Mouse (Mus musculus) left cerebral cortex, adult 18-20 months (tissue): ENCODE results near the gene Spats2. TPM values are rescaled to one million over a fixed set of nuclear protein-coding genes. Genes with fewer than 3 reads are reported as not detected.
"Not testable (repeated sequence)": the region's sequence is repeated elsewhere in the genome, so short reads cannot be mapped to it uniquely, and the experiment has no call there.

Experiments
- DNase-seq, 2 experiments: peaks; one replicate each; pipeline ENCODE4 v3.0.0; 2021 to 2022; ENCODE audit warnings: low spot score in 2 of 2, mixed read lengths in 1 of 2
- total RNA-seq, 2 experiments: library from RNA; stranded (reverse); gene quantifications; 2 replicates each; pipeline ENCODE4 v1.2.3; 2021

Spats2 gene
- total RNA-seq, 2 experiments from 2014 or later: 32.5 to 33.5 TPM

DNA sequence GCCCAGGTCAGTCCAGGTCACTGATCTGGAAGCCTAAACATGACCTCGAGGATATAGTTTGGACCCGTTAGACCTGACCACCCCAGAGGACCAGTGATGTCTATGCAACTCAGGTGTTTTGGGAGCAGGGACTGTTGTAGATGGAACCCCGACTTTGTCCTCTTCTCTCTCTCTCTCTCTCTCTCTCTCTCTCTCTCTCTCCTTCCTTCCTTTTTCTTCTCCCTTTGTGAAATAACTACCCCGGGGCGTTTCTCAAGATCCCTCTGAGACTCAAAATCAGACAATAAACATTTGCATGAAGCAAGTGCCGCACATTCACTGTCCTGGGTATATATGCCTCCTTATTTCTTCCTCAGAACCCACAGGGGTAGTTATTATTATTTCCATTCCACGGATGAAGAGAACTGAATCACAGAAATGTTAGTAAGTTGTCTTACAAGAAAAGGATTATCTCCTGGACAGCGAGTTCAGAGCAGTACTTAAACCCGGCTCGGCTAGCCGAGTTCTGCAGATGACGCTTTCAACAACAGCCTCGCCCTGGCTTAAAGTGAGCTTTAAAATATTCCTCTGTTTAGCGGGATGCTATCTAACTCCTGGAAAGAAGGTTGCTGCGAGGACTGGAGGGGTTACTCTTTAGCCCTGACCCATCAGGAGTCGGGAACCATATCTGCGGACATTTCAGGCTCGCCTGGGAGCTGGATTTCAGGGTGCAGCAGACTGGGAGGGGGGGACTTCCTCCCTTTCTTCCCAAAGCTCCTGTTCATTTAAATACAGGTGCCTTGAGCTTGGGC is 97.3 kb downstream of the Spats2 start:
- DNase-seq: no peak

DNA sequence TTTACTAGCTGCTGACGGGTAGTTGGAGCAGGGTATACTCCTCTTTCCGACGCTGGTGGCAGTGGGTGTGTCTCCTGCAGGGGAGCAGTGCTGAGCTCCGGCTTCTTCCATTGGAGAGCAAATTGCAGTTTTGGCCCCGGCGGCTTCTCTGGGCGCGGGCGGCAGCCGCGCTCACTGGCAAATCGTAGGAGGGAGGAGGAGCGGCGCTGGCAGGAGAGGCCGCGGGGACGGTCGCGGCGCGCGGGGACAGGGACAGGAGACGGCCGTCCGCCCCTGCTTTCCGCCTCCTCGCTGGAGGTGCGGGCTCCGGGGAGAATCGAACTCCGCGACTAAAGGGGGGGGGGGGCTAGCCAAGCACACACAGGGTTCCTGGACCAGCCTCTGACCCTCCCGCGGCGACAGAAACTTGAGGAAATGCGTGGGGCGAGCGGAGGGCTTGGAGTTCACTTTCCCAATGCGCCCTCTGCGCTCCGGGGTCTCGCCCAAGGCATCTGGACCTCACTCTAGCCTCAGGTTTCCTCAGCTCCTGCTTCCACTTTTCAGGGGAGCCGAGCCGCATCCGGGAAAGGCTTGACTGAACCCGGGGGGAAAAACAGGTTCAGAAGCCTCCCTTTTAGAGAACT is 98.0 kb downstream of the Spats2 start:
- DNase-seq: peak; percentile 73 to 89

DNA sequence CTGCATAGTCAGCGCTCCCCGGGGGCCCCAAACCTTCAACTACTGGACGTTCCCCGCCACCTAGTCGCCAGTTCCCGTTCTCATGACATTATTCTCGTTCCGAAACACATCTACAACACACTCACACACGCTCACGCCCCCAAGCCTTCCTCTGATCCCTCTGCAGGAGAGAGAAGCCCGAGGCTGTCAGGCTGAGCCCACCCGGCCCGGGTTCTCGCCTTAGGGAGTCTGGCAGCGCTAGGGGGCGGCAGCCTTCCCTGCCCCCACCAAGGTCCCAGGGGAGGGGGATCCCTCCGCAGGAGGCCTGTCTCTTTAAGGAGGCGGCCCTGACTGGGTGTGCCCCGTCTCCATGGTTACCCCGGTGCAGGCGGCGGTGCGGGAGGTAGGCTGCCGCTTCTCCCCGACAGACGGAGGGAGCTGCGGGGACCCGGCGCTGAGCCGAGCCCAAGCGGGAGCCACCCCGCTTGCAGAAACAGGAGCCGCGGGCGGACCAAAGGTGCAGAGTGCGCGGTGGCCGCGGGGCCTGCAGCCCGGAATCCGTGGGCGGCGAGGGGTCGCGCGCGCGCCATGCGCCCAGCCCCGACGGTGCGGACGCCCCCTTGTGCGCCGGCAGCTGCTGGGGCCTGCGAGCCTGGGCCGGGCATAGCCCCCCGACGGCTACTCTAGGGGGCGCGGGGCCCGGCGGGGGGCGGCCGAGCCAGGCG is 98.6 kb downstream of the Spats2 start, which contains the start of gene Kcnh3:
TSS of gene Kcnh3 (plus strand) at position 654 of the 704 bp plus-strand sequence.
- DNase-seq: peak; percentile 77 to 83

DNA sequence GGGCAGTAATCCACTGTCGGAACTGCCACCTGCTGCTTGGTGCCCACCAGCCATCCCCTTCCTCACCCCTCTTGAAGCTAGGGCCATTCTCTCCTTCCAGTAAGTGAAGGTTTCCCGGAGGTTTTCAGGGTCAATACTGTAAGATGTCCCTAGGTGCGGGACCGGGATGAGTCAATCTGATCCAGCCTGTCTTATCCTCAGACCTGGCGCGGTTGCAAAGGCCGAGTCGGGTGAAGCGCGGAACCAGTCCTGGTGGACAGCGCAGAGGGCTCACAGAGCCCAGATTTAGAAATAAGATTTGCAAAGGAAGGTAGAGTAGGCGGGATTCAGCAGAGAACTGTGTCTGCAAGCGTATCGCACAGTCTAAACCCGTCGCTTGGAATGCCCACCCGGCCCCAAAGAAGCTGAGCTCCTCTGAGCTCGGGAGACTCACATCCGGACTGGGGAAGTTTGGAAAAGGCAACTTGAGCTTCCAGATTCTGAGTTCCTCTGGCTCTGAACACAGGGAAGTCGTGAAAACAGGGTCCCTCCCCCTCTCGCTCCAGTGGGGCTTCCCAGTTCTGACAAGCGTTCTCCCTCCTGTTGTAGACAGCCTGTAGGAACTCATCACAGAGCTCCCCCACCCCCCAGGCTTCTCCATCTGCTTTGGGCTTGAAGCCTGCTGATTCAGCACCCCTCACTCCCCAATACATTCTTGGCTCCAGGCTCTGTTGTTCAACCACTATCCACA is 99.5 kb downstream of the Spats2 start:
- DNase-seq: peak; percentile 54 to 69

DNA sequence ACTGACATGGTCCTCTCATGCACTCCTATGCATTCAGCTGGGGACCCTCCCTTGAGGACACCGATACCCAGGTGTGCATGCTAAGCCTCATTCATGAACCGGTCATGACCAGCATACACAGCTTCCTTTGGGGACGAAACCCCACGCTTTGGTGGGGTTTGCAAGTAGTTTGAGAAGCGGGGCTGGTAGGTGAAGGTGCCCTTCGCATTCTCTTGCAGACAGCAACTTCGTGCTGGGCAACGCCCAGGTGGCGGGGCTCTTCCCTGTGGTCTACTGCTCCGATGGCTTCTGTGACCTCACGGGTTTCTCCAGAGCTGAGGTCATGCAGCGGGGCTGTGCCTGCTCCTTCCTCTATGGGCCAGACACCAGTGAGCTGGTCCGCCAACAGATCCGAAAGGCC is 100.4 kb downstream of the Spats2 start:
- DNase-seq: no peak

DNA sequence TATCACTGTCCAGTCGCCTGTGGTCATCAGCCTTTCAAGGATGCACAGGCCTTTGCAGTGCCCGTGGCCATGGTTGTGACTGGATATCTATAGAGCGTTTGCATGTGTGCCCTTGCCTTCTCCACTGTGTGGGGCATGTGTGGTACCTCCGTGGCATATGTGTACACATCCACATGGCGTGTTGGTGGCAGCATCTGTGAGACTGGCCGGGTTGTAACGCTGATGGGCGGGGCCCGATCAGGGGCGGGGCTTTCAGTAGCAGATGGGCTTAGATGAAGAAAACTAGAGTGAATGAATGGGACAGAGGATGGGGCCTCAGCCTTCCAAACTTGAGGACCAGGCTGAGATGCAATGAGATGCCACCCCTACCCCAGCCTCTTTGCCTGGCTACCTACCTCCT is 106.3 kb downstream of the Spats2 start:
- no peak for DNase-seq

DNA sequence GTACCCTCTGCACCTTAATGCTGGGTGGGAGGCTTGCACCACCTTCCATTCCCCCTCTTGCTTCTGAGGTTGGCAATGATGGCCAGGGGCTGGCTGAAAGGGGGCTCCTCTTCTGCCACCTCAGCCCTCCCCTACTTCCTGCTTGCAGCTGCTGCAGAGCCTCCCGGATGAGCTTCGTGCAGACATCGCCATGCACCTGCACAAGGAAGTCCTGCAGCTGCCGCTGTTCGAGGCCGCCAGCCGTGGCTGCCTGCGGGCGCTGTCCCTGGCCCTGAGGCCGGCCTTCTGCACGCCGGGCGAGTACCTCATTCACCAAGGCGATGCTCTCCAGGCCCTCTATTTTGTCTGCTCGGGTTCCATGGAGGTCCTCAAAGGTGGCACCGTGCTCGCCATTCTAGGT is 108.0 kb downstream of the Spats2 start:
- no peak for DNase-seq

DNA sequence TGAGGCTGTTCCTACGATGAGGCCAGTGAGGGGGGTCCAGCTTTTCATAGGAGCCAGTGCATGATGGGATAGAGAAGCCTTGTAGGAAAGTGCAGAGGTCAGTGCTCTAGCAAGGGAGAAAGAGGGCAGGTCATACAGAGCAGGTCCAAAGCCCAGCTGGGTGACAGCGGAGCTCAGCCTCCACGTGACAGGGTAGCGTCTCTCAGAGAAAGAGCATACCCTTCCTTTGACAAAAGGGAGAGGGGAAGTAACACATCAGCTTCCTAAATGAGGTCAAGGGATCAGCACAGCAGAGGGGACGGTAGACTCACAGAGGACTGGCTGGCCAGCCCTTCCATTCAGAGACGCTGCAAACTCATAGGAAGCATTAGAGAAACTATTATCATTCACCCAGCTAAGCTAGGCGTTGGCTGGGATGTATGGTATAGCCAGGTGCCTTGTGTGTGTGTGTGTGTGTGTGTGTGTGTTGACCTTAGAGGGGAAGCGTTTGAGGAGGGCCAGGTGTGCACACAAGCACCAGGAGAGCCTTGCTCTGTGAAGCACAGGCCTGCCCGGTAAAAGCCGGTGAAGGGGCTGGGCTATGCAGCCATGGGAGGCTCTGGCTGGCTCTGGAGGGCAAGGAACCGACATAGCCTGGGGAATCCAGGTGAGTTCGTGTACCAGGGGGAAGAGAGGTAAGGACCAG is 108.8 kb downstream of the Spats2 start:
- no peak for DNase-seq

DNA sequence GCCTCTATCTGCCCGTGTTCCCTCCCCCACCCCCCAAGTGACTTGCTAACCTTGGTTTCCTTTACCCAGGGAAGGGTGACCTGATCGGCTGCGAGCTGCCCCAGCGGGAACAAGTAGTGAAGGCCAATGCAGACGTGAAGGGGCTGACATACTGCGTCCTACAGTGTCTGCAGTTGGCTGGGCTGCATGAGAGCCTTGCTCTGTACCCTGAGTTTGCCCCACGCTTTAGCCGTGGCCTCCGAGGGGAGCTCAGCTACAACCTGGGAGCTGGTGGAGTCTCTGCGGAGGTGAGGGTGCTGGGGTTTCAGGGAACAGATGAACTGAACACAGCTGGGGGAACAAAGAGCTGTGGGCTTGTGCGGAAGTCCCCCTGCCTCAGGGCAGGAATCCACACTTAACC is 112.3 kb downstream of the Spats2 start:
- no peak for DNase-seq

DNA sequence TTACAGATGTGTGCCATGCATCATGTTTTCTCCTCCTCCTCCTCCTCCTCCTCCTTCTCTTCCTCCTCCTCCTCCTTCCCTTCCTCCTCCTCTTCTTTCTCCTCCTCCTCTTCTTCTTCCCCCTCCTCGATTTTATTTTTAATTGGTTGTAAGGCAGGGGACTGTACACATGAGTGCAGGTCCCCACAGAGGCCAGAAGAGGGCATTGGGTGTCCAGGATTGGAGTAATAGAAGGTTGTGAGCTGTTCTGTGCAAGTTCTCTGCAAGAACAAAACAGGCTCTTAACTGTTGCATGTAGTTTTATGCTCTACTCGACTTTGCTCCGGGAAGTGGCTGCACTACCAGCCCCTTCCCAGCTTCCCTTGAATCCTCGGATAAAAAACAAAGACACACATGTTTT is 114.4 kb downstream of the Spats2 start:
- DNase-seq: no peak

DNA sequence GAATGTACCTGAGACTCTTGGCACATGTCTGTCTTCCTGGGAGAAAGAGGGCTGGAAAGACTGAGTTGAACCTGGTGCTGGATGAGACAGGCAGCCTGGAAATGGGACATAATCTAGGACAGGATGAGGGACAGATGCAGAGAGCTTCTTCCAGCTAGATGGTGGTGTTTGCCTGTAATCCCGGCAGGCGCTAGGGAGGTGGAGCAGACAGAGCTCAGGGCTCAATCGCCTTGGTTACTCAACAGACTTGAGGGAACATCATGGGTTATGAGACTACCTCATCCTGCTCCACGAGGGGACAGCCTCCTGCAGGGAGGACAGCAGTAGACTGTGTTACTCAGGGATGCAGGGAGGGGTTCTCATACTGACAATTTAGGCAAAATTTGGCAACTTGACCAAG is 115.5 kb downstream of the Spats2 start:
- no peak for DNase-seq

DNA sequence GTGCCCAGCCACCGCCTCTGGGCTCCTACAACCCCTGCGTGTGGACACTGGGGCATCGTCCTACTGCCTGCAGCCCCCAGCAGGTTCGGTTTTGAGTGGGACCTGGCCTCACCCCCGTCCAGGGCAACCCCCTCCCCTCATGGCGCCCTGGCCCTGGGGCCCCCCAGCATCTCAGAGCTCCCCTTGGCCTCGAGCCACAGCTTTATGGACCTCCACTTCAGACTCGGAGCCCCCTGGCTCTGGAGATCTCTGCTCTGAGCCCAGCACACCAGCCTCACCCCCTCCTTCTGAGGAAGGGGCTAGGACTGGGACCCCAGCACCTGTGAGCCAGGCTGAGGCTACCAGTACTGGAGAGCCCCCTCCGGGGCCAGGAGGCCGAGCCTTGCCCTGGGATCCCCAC is 116.3 kb downstream of the Spats2 start:
- no peak for DNase-seq

DNA sequence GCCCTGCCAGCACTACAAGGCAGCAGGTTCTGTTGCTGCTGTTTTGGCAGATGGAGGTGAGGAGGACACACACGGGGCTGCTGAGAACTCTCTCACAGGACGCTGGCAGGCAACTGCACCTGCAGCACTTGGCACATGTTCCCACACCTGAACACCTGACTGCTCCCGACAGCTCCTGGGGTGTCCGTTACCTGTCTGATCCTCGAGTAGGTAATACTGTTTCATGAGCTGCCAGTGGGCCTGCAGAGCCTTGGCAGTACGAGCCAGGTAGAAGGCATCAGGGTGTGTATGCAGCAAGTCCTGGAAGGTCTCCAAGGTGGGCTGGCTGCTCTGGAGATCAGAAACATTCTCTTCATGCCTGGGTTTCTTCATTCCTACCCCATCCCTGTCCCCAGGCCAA is 121.0 kb downstream of the Spats2 start:
- not testable (repeated sequence) for DNase-seq

DNA sequence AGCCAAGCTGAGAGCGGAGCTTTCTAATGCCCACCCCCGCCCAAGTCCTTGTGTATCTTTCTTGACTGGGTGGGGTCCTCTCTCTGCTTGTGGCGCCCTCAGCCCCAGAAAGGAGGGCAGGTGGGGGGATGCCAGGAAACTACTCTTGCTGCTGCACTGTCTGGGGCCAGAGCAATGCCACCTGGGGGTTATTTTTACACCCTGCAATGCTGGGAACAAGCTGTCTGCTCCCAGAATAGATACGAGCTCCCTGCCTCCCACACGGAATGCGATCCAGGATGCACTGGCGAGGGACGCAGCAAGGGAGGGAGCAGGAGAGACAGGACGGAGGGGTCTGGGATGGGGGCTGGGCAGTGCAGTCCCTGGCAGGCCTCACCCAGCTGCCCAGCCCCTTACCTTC is 123.3 kb downstream of the Spats2 start:
- DNase-seq: peak; percentile 82 to 90

DNA sequence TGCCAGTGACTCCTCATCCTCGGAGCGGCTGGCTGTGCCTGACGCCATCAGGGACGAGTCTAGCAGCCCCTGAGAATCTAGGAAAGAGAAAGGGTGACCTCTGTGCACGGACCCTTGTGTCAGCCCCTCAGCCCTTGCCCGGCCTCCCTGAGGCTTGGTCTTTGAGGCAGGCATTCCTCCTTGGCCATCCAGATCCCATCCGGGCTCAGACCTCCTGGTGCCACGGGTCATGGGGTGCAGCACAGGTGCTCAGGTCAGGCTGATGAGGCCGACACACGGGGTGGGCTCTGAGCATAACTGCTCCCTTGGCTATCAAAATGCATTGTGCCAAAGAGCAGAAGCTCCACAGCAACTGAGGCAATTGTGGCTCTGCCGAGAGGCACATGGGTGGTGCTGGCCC is 124.2 kb downstream of the Spats2 start:
- no peak for DNase-seq

DNA sequence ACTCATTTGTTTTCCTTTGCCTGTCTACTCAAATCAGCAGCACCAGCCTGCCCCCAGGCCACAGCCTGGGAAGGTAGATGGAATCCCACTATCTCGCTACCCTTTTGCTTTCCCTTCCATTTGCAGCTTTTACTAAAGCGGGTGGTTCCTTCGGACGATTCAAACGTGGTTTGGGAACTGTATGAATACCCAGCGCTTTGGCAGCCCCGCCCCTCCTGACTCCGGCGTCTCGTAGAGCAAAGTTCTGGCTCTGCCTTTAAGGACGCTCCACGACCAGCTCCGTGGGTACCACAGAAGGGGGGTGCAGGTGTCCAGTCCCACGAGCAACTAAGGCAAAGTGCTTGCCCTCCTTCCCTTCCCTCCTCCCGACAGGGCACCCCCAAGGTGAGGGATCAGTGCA is 125.4 kb downstream of the Spats2 start:
- not testable (repeated sequence) for DNase-seq

DNA sequence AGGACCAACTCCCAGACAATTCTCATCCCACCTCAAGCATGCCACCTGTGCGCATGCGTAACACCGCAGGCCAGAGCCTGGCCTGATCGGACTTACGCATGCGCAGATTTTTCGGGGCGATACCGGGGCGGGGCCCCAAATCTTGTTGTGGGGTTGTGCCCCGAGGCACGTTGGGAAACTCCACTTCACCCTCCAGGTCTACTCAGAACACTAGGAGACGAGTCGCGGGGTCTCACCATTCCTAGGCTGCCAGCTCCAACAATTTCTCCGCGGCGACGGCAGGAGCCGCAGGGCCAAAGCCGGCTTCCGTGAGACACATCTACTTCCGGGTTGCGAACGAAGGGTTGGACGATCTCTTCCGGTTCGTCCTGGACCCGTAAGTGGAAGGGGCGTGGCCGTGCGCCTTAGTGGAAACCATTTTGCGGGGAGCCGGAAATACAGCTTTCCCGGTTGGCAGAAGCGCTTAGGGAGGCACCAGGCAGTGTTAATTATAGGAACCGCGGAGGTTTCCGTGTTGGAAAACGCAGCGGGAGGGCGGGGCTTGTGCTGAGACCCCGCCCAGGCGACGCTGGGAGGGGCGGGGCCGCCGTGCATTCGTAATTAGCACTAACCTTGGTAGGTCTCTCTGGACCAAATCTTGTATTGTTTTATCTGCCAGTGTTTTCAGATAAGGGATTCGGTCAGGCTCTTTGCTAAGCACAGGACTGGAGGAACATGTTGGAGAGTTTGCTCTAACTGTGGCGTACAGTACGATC is 126.1 kb downstream of the Spats2 start, which contains the start of gene Mcrs1:
TSS of gene Mcrs1 (minus strand) at position 336 of the 755 bp plus-strand sequence.
- peak; percentile 96 to 97 for DNase-seq

DNA sequence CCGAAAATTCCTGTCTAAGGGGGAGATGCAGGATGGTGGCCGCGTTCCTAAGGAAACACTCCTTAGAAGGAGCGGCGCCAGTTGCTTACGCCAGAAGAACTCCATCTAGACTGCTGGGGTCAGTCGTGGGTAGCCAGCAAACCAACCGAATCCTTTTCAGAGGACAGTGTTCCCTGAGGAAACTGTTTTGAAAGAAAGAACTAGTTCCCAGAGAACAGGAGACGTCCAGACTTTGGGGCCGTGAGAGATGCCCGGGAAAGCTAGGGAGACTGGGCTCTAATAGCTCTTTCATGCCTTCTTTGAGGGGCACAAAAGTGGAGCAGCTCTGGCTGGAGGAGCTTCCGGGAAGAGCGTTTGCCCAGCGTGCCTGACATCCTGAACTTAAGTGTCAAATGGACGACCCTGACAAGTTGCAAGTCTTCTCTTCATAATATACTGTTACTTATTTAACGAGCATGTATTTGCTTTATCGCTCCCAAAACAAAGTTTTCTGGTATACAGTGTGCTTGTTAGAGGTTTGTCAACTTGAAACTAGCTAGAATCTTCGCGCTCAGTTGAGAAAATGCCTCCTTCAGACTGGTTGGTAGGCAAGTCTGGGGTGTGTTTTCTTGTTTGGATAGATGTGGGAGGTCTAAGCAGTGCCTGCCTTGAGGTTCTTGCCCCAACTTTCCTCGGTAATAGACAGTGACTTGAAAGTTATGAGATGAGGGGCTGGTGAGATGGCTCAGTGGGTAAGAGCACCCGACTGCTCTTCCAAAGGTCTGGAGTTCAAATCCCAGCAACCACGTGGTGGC is 126.9 kb downstream of the Spats2 start:
- no peak for DNase-seq

DNA sequence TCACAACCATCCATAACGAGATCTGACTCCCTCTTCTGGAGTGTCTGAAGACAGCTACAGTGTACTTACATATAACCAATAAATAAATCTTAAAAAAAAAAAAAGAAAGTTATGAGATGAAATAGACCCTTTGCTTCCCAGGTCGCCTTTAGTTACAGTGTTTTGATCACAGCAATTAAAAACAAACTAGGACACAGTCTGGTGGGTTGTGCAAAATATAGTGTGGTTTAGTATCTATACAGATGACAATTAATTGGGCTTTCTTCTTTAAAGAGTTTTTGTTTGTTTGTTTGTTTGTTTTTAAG is 127.4 kb downstream of the Spats2 start:
- DNase-seq: not testable (repeated sequence)
